Mouse (Mus musculus): ENCODE results near the gene Farsb.

DNA sequence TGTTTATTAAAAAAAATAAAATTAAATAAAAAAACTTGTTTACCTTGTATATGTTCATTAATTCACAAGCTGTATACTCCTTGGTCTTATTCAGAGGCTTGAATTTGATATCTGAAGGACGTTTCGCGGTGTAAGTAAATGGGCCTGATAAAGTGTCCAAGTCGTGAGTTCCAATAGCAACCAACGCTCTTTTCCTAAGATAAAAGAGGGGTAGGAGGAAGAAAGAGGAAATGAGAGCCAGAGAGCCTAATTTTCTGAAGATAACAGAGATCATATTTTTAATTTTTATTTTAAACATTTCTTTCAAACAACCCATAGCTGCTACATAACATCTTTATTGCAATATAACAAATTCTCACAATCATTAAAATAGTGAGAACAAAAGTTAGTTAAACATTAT lies 16.3 kb downstream of the Farsb start:
- TF ChIP-seq CTCF (IDR thresholded peaks at IDR 0.05; ENCODE audit: low read depth, low read length) (no peak), POLR2A (IDR thresholded peaks at IDR 0.05; ENCODE audit: borderline replicate concordance, low read depth, low read length) (no peak)

All from bone marrow macrophage, adult 2 months (primary cell).